Mouse (Mus musculus): ENCODE measurements around the gene Zfp763. TPM values are rescaled to one million over a fixed set of nuclear protein-coding genes. Genes with fewer than 3 reads are reported as not detected.

Zfp763 gene
- total and polyA plus RNA-seq, 2 experiments from 2014 or later: 19.9 to 28.5 TPM

- ATAC-seq: no peak
Observed at GRCm38 (mm10) chr17:32998492-32998891, 34.7 kb downstream of the Zfp763 start.

GRCm38 (mm10) chr17:32992699-32993474, 40.3 kb downstream of the Zfp763 start, which contains the start of gene Zfp952:
Gene Zfp952, plus strand, starts transcription at chr17:32993129.
- Histone ChIP-seq H3K4me1 (ENCODE audit: insufficient read depth) (peaks cover 6% of the 10 kb centered on the region; the same call in 1 of the 2 replicates), H3K9me3 (ENCODE audit: low read length) (0 out of 2 replicates have a peak, but pooled peaks cover 4% of the 10 kb centered on the region), H3K27me3 (ENCODE audit: insufficient read depth, low read length) (no peaks in the 10 kb centered on the region), H3K27ac (ENCODE audit: low read depth, low read length) (peak within 1 kb of the TSS; percentile 90), H3K36me3 (ENCODE audit: insufficient read depth) (peaks cover 7% of the 10 kb centered on the region), H3K4me3 (ENCODE audit: low read depth, low read length) (peak within 1 kb of the TSS; percentile 75), H3K9ac (peak within 1 kb of the TSS; percentile 83), H3K4me2 (ENCODE audit: low read depth) (peak within 1 kb of the TSS; percentile 84)
- ATAC-seq (peak; percentile 100), DNase-seq (peak; percentile 95)
- WGBS: 1% methylated on average over 21 of the region's 21 CpGs
- TF ChIP-seq CTCF (IDR thresholded peaks at IDR 0.05; ENCODE audit: low read depth): peak; percentile 40

More at GRCm38 (mm10) chr17:32998492-32998891, 34.7 kb downstream of the Zfp763 start:
- no peak for DNase-seq
- Histone ChIP-seq H3K4me3 (ENCODE audit: low read depth, low read length) (no peak overlapping the region), H3K4me2 (ENCODE audit: low read depth) (no peak overlapping the region), H3K27ac (ENCODE audit: low read depth, low read length) (no peak overlapping the region), H3K9ac (no peak overlapping the region), H3K9me3 (ENCODE audit: low read length) (peaks cover 25% of the 10 kb centered on the region; the same call in 1 of the 2 replicates), H3K27me3 (ENCODE audit: insufficient read depth, low read length) (no peaks in the 10 kb centered on the region), H3K36me3 (ENCODE audit: insufficient read depth) (peaks cover 24% of the 10 kb centered on the region), H3K4me1 (ENCODE audit: insufficient read depth) (peaks cover 6% of the 10 kb centered on the region; the same call in 1 of the 2 replicates)
- no peak for TF ChIP-seq CTCF (IDR thresholded peaks at IDR 0.05; ENCODE audit: low read depth)
- WGBS: 94% methylated on average over 2 of the region's 2 CpGs

GRCm38 (mm10) chr17:32991965-32992698, 41.1 kb downstream of the Zfp763 start:
- DNase-seq: no peak
- H3K9me3 ChIP-seq (ENCODE audit: low read length): 0 out of 2 replicates have a peak, but pooled peaks cover 4% of the 10 kb centered on the region
- WGBS: 62% methylated on average over 12 of the region's 12 CpGs
- H3K9ac ChIP-seq: peak overlapping the region; percentile 83; the same call in 1 of the 2 replicates
- H3K36me3 ChIP-seq (ENCODE audit: insufficient read depth): peaks cover 7% of the 10 kb centered on the region
- H3K4me1 ChIP-seq (ENCODE audit: insufficient read depth): peaks cover 6% of the 10 kb centered on the region; the same call in 1 of the 2 replicates
- peak overlapping the region; percentile 75 for H3K4me3 ChIP-seq (ENCODE audit: low read depth, low read length)
- peak overlapping the region; percentile 84 for H3K4me2 ChIP-seq (ENCODE audit: low read depth)
- peak overlapping the region; percentile 90; the same call in 1 of the 2 replicates for H3K27ac ChIP-seq (ENCODE audit: low read depth, low read length)
- peak; percentile 25 for TF ChIP-seq CTCF (IDR thresholded peaks at IDR 0.05; ENCODE audit: low read depth)
- ATAC-seq: no peak
- H3K27me3 ChIP-seq (ENCODE audit: insufficient read depth, low read length): no peaks in the 10 kb centered on the region

GRCm38 (mm10) chr17:32986301-32986700, 46.9 kb downstream of the Zfp763 start:
- H3K4me3 ChIP-seq (ENCODE audit: low read depth, low read length): no peak overlapping the region
- H3K4me2 ChIP-seq (ENCODE audit: low read depth): no peak overlapping the region
- no peak for DNase-seq
- 71% methylated on average over 4 of the region's 4 CpGs for WGBS
- H3K36me3 ChIP-seq (ENCODE audit: insufficient read depth): no peaks in the 10 kb centered on the region
- H3K27me3 ChIP-seq (ENCODE audit: insufficient read depth, low read length): no peaks in the 10 kb centered on the region
- H3K4me1 ChIP-seq (ENCODE audit: insufficient read depth): no peaks in the 10 kb centered on the region
- no peak overlapping the region for H3K27ac ChIP-seq (ENCODE audit: low read depth, low read length)
- H3K9me3 ChIP-seq (ENCODE audit: low read length): no peaks in the 10 kb centered on the region
- no peak for TF ChIP-seq CTCF (IDR thresholded peaks at IDR 0.05; ENCODE audit: low read depth)
- H3K9ac ChIP-seq: no peak overlapping the region
- ATAC-seq: no peak

GRCm38 (mm10) chr17:32981361-32981760, 51.8 kb downstream of the Zfp763 start:
- H3K36me3 ChIP-seq (ENCODE audit: insufficient read depth): peaks cover 28% of the 10 kb centered on the region
- H3K4me1 ChIP-seq (ENCODE audit: insufficient read depth): no peaks in the 10 kb centered on the region
- no peak for TF ChIP-seq CTCF (IDR thresholded peaks at IDR 0.05; ENCODE audit: low read depth)
- no peak overlapping the region for H3K4me2 ChIP-seq (ENCODE audit: low read depth)
- WGBS: 73% methylated on average over 4 of the region's 4 CpGs
- DNase-seq: no peak
- no peak for ATAC-seq
- no peak overlapping the region for H3K4me3 ChIP-seq (ENCODE audit: low read depth, low read length)
- no peak overlapping the region for H3K9ac ChIP-seq
- H3K27ac ChIP-seq (ENCODE audit: low read depth, low read length): no peak overlapping the region
- H3K9me3 ChIP-seq (ENCODE audit: low read length): no peaks in the 10 kb centered on the region
- H3K27me3 ChIP-seq (ENCODE audit: insufficient read depth, low read length): no peaks in the 10 kb centered on the region

Other genes with a start within 250 kb of the Zfp763 start
- gene Zfp871, start 245.1 kb downstream of the Zfp763 start, total RNA-seq (2014; rRNA removed): 31.6 and 40.2 TPM in 2 replicates
- gene Zfp871, start 245.1 kb downstream of the Zfp763 start, polyA plus RNA-seq (2015; fragmentation: Nextera tagmentation; extraction: Ambion mirVana): 26.0 and 51.2 TPM in 2 replicates
- 21.9 and 25.0 TPM in 2 replicates for gene Zfp811, start 223.5 kb downstream of the Zfp763 start, total RNA-seq (2014; rRNA removed)
- 7.6 and 19.7 TPM in 2 replicates for gene Zfp811, start 223.5 kb downstream of the Zfp763 start, polyA plus RNA-seq (2015; fragmentation: Nextera tagmentation; extraction: Ambion mirVana)
- 21.9 and 26.3 TPM in 2 replicates for gene Zfp799, start 203.1 kb downstream of the Zfp763 start, total RNA-seq (2014; rRNA removed)
- 10.2 and 14.3 TPM in 2 replicates for gene Zfp799, start 203.1 kb downstream of the Zfp763 start, polyA plus RNA-seq (2015; fragmentation: Nextera tagmentation; extraction: Ambion mirVana)
- 9.1 and 9.3 TPM in 2 replicates for gene Zfp870, start 141.8 kb downstream of the Zfp763 start, total RNA-seq (2014; rRNA removed)
- gene Zfp870, start 141.8 kb downstream of the Zfp763 start, polyA plus RNA-seq (2015; fragmentation: Nextera tagmentation; extraction: Ambion mirVana): 4.4 and 5.2 TPM in 2 replicates
- 0.31 and 0.62 TPM in 2 replicates for gene Cyp4f14, start 116.1 kb downstream of the Zfp763 start, total RNA-seq (2014; rRNA removed)
- 0.38 and 0.48 TPM in 2 replicates for gene Cyp4f14, start 116.1 kb downstream of the Zfp763 start, polyA plus RNA-seq (2015; fragmentation: Nextera tagmentation; extraction: Ambion mirVana)
- 6.9 and 7.1 TPM in 2 replicates for gene Cyp4f13, start 86.0 kb downstream of the Zfp763 start, total RNA-seq (2014; rRNA removed)
- gene Cyp4f13, start 86.0 kb downstream of the Zfp763 start, polyA plus RNA-seq (2015; fragmentation: Nextera tagmentation; extraction: Ambion mirVana): 6.9 and 7.8 TPM in 2 replicates
- 6.9 and 10.1 TPM in 2 replicates for gene Zfp472, start 67.6 kb downstream of the Zfp763 start, total RNA-seq (2014; rRNA removed)
- gene Zfp472, start 67.6 kb downstream of the Zfp763 start, polyA plus RNA-seq (2015; fragmentation: Nextera tagmentation; extraction: Ambion mirVana): 6.8 and 7.5 TPM in 2 replicates
- gene Zfp952, start 40.3 kb downstream of the Zfp763 start, total RNA-seq (2014; rRNA removed): 19.3 and 19.7 TPM in 2 replicates
- gene Zfp952, start 40.3 kb downstream of the Zfp763 start, polyA plus RNA-seq (2015; fragmentation: Nextera tagmentation; extraction: Ambion mirVana): 9.0 and 12.3 TPM in 2 replicates
- not detected in 2 replicates for gene 4921501E09Rik, start 34.7 kb upstream of the Zfp763 start, total RNA-seq (2014; rRNA removed)
- not detected in 2 replicates for gene 4921501E09Rik, start 34.7 kb upstream of the Zfp763 start, polyA plus RNA-seq (2015; fragmentation: Nextera tagmentation; extraction: Ambion mirVana)
- 28.5 and 30.6 TPM in 2 replicates for gene Zfp563, start 55.9 kb upstream of the Zfp763 start, total RNA-seq (2014; rRNA removed)
- gene Zfp563, start 55.9 kb upstream of the Zfp763 start, polyA plus RNA-seq (2015; fragmentation: Nextera tagmentation; extraction: Ambion mirVana): 9.5 and 11.0 TPM in 2 replicates
- gene Morc2b, start 106.3 kb upstream of the Zfp763 start, total RNA-seq (2014; rRNA removed): 0.15 and 0.90 TPM in 2 replicates
- gene Morc2b, start 106.3 kb upstream of the Zfp763 start, polyA plus RNA-seq (2015; fragmentation: Nextera tagmentation; extraction: Ambion mirVana): 0.07 and 0.20 TPM in 2 replicates
- gene Olfr55, start 135.0 kb upstream of the Zfp763 start, total RNA-seq (2014; rRNA removed): not detected in 2 replicates
- gene Olfr55, start 135.0 kb upstream of the Zfp763 start, polyA plus RNA-seq (2015; fragmentation: Nextera tagmentation; extraction: Ambion mirVana): not detected in 2 replicates
- gene Olfr239, start 157.9 kb upstream of the Zfp763 start, total RNA-seq (2014; rRNA removed): not detected in 2 replicates
- gene Olfr239, start 157.9 kb upstream of the Zfp763 start, polyA plus RNA-seq (2015; fragmentation: Nextera tagmentation; extraction: Ambion mirVana): not detected in 2 replicates
- 0.23 TPM in 1 of 2 replicates, not detected in the other for gene Olfr1564, start 188.3 kb upstream of the Zfp763 start, total RNA-seq (2014; rRNA removed)
- gene Olfr1564, start 188.3 kb upstream of the Zfp763 start, polyA plus RNA-seq (2015; fragmentation: Nextera tagmentation; extraction: Ambion mirVana): not detected in 2 replicates
- gene Zfp955a, start 221.7 kb upstream of the Zfp763 start, total RNA-seq (2014; rRNA removed): 29.3 and 29.6 TPM in 2 replicates
- 18.5 and 19.7 TPM in 2 replicates for gene Zfp955a, start 221.7 kb upstream of the Zfp763 start, polyA plus RNA-seq (2015; fragmentation: Nextera tagmentation; extraction: Ambion mirVana)
- gene Olfr63, start 231.3 kb upstream of the Zfp763 start, total RNA-seq (2014; rRNA removed): not detected in 2 replicates
- 0.01 and 0.02 TPM in 2 replicates for gene Olfr63, start 231.3 kb upstream of the Zfp763 start, polyA plus RNA-seq (2015; fragmentation: Nextera tagmentation; extraction: Ambion mirVana)